In genomic region chr3:52245996-52246830, GRCm38 (mm10) we compare ENCODE assay signal across 15 mouse cellular contexts. TPM values are rescaled to one million over a fixed set of nuclear protein-coding genes. Genes with fewer than 3 reads are reported as not detected.
A peak's percentile ranks its signal among the peaks of the same experiment; 100 is the strongest.
DNase-seq lines count a peak whose midpoint lies in the region; ATAC-seq and TF ChIP-seq lines count a peak whose summit lies in the region.
"Had no signal": no experiment of that assay in that cellular context is flagged by ENCODE, and none has a peak within 500 bp of the region (broad histone marks: within the 10 kb centered on the region; RNA-seq: fewer than 3 reads in every experiment).

No protein-coding gene starts in this region.

- H3K9ac ChIP-seq in hindbrain, embryonic 14.5 days = no peak overlapping the region
- H3K9ac ChIP-seq in hindbrain, embryonic 12.5 days = no peak overlapping the region
- no peak overlapping the region for H3K9ac ChIP-seq in midbrain, postnatal 0 days (replicated peaks; ENCODE audit: low read length, poor library complexity, severe bottlenecking)
- H3K9ac ChIP-seq in midbrain, embryonic 14.5 days (replicated peaks; ENCODE audit: low read length) = no peak overlapping the region
- H3K9ac ChIP-seq: hindbrain, embryonic 13.5 days had no signal

- H3K27ac ChIP-seq in hindbrain, embryonic 14.5 days = no peak overlapping the region
- no peak overlapping the region for H3K27ac ChIP-seq in hindbrain, embryonic 12.5 days
- no peak overlapping the region for H3K27ac ChIP-seq in midbrain, postnatal 0 days (ENCODE audit: low read depth, low read length)
- no peak overlapping the region for H3K27ac ChIP-seq in midbrain, embryonic 14.5 days (replicated peaks; ENCODE audit: low read depth, low read length)
- H3K27ac ChIP-seq: heart, embryonic 10.5 days; hindbrain, embryonic 13.5 days had no signal

- 79% methylated on average over 12 of the region's 12 CpGs for WGBS in hindbrain, embryonic 14.5 days
- WGBS in hindbrain, embryonic 12.5 days = 79% methylated on average over 12 of the region's 12 CpGs
- 79% methylated on average over 12 of the region's 12 CpGs for WGBS in midbrain, postnatal 0 days
- 81% methylated on average over 12 of the region's 12 CpGs for whole genome bisulfite sequencing in midbrain, embryonic 14.5 days

- H3K4me2 ChIP-seq in hindbrain, embryonic 14.5 days (replicated peaks) = no peak overlapping the region
- H3K4me2 ChIP-seq in hindbrain, embryonic 12.5 days (replicated peaks) = no peak overlapping the region
- no peak overlapping the region for H3K4me2 ChIP-seq in midbrain, postnatal 0 days (ENCODE audit: low read depth, low read length, poor library complexity, severe bottlenecking)
- H3K4me2 ChIP-seq in midbrain, embryonic 14.5 days (ENCODE audit: low read length) = no peak overlapping the region
- H3K4me2 ChIP-seq: hindbrain, embryonic 13.5 days had no signal

- H3K4me3 ChIP-seq in hindbrain, embryonic 14.5 days (replicated peaks; ENCODE audit: low read length) = no peak overlapping the region
- no peak overlapping the region for H3K4me3 ChIP-seq in hindbrain, embryonic 12.5 days
- no peak overlapping the region for H3K4me3 ChIP-seq in midbrain, postnatal 0 days (ENCODE audit: low read depth, low read length)
- no peak overlapping the region for H3K4me3 ChIP-seq in midbrain, embryonic 14.5 days (replicated peaks; ENCODE audit: low read depth, low read length)
- H3K4me3 ChIP-seq: heart, embryonic 10.5 days; hindbrain, embryonic 13.5 days had no signal

- H3K27me3 ChIP-seq in hindbrain, embryonic 14.5 days (ENCODE audit: control insufficient read depth, insufficient read depth, low read length) = no peaks in the 10 kb centered on the region
- H3K27me3 ChIP-seq in hindbrain, embryonic 12.5 days = no peaks in the 10 kb centered on the region
- H3K27me3 ChIP-seq in midbrain, postnatal 0 days (ENCODE audit: insufficient read depth, low read length) = no peaks in the 10 kb centered on the region
- H3K27me3 ChIP-seq in midbrain, embryonic 14.5 days (ENCODE audit: control insufficient read depth, insufficient read depth, low read length) = no peaks in the 10 kb centered on the region; the same call in 1 of the 2 replicates
- H3K27me3 ChIP-seq: hindbrain, embryonic 13.5 days had no signal

- H3K36me3 ChIP-seq in hindbrain, embryonic 14.5 days (replicated peaks; ENCODE audit: control insufficient read depth, insufficient read depth) = no peaks in the 10 kb centered on the region
- H3K36me3 ChIP-seq in hindbrain, embryonic 12.5 days = no peaks in the 10 kb centered on the region
- no peaks in the 10 kb centered on the region for H3K36me3 ChIP-seq in midbrain, postnatal 0 days (ENCODE audit: insufficient read depth, low read length)
- no peaks in the 10 kb centered on the region for H3K36me3 ChIP-seq in midbrain, embryonic 14.5 days (ENCODE audit: control insufficient read depth, insufficient read depth, low read length)
- H3K36me3 ChIP-seq: heart, embryonic 10.5 days; hindbrain, embryonic 13.5 days had no signal

- no peaks in the 10 kb centered on the region for H3K9me3 ChIP-seq in hindbrain, embryonic 14.5 days (ENCODE audit: control insufficient read depth, low read length)
- no peaks in the 10 kb centered on the region for H3K9me3 ChIP-seq in hindbrain, embryonic 12.5 days (replicated peaks)
- H3K9me3 ChIP-seq in midbrain, postnatal 0 days (ENCODE audit: low read length) = no peaks in the 10 kb centered on the region
- no peaks in the 10 kb centered on the region for H3K9me3 ChIP-seq in midbrain, embryonic 14.5 days (ENCODE audit: control insufficient read depth, low read length)
- H3K9me3 ChIP-seq: heart, embryonic 10.5 days; hindbrain, embryonic 13.5 days had no signal

- DNase-seq in hindbrain, embryonic 14.5 days (ENCODE audit: low spot score) = no peak
- DNase-seq in midbrain, postnatal 0 days (ENCODE audit: low spot score) = no peak
- no peak for DNase-seq in midbrain, embryonic 14.5 days
- peak; percentile 42 for DNase-seq in MN1 (ENCODE audit: low spot score)
- no peak for DNase-seq in spleen, postnatal 4 days (ENCODE audit: low spot score in 2 of 2)
- no peak for DNase-seq in right cerebral cortex, postnatal 25 days
- DNase-seq: layer of hippocampus, adult 9-11 months; left cerebral cortex, postnatal 4 days; lung, adult 2 months; spleen, adult 18-20 months; thymus, adult 18-20 months had no signal

- peak; percentile 61 for TF ChIP-seq CTCF in midbrain, postnatal 0 days (IDR thresholded peaks at IDR 0.05)

- no peaks in the 10 kb centered on the region for H3K4me1 ChIP-seq in hindbrain, embryonic 14.5 days (replicated peaks; ENCODE audit: control insufficient read depth, insufficient read depth, low read length)
- H3K4me1 ChIP-seq in hindbrain, embryonic 12.5 days = no peaks in the 10 kb centered on the region
- no peaks in the 10 kb centered on the region for H3K4me1 ChIP-seq in midbrain, postnatal 0 days (ENCODE audit: insufficient read depth, low read length)
- H3K4me1 ChIP-seq in midbrain, embryonic 14.5 days (ENCODE audit: control insufficient read depth, insufficient read depth, low read length) = no peaks in the 10 kb centered on the region
- H3K4me1 ChIP-seq: heart, embryonic 10.5 days; hindbrain, embryonic 13.5 days had no signal

- ATAC-seq in hindbrain, embryonic 14.5 days (ENCODE audit: low FRiP score) = peak; percentile 39; the same call in 1 of the 2 replicates
- no peak for ATAC-seq in hindbrain, embryonic 12.5 days (ENCODE audit: low FRiP score)
- no peak for ATAC-seq in midbrain, postnatal 0 days (ENCODE audit: low FRiP score)
- ATAC-seq in midbrain, embryonic 14.5 days (ENCODE audit: low FRiP score, low TSS enrichment) = no peak
- ATAC-seq in granulocyte monocyte progenitor cell, adult 5-6 weeks (replicated peaks; ENCODE audit: poor library complexity, severe bottlenecking) = peak; percentile 43

RNA-seq across cellular contexts. Expression of gene Foxo1, which starts 21.9 kb away (rescaled TPM):
- 3.9 TPM in 2 replicates for polyA plus RNA-seq in hindbrain, embryonic 14.5 days (2014; fragmentation: Nextera tagmentation; extraction: Ambion mirVana)
- polyA plus RNA-seq in hindbrain, embryonic 12.5 days (2016; fragmentation: Nextera tagmentation; extraction: Ambion mirVana) = 5.7 and 6.2 TPM in 2 replicates
- 5.8 and 8.3 TPM in 2 replicates for total RNA-seq in midbrain, postnatal 0 days (2014; rRNA removed)
- 3.4 and 3.6 TPM in 2 replicates for polyA plus RNA-seq in midbrain, postnatal 0 days (2015; fragmentation: Nextera tagmentation; extraction: Ambion mirVana)
- polyA plus RNA-seq in midbrain, embryonic 14.5 days (2014; fragmentation: Nextera tagmentation; extraction: Ambion mirVana) = 3.3 and 4.3 TPM in 2 replicates
- total RNA-seq in granulocyte monocyte progenitor cell, adult 5-6 weeks (2014; fragmentation: Nextera tagmentation) = 1.8 and 2.6 TPM in 2 replicates
- 0.39 and 0.46 TPM in 2 replicates for total RNA-seq in granulocyte monocyte progenitor cell, adult 5-6 weeks (2017)

Comparison
In these comparisons a context has a peak if more than half of its experiments do, and no peak if none do; other contexts are left out.
1. ATAC-seq: peak in hindbrain, embryonic 14.5 days (single experiment) and granulocyte monocyte progenitor cell, adult 5-6 weeks (single experiment); none in hindbrain, embryonic 12.5 days (single experiment), midbrain, postnatal 0 days (single experiment) and midbrain, embryonic 14.5 days (single experiment).